Mouse (Mus musculus) spleen, adult 2 months (tissue): ENCODE results near the gene C1ql4.

Source experiments
- CTCF ChIP-seq: fragments of 200-500 bp; IDR thresholded peaks from 2 replicates; pipeline ENCODE4 v1.5.1; 2011; ENCODE audit warnings: mild to moderate bottlenecking, inconsistent platforms; ENCODE audit not compliant: insufficient read depth, insufficient read length, insufficient replicate concordance; ENCODE audit errors: extremely low read depth
- POLR2A ChIP-seq: fragments of 200-500 bp; IDR thresholded peaks from 2 replicates; pipeline ENCODE4 v1.6.1; 2011; ENCODE audit warnings: low read depth, low read length, inconsistent platforms

DNA sequence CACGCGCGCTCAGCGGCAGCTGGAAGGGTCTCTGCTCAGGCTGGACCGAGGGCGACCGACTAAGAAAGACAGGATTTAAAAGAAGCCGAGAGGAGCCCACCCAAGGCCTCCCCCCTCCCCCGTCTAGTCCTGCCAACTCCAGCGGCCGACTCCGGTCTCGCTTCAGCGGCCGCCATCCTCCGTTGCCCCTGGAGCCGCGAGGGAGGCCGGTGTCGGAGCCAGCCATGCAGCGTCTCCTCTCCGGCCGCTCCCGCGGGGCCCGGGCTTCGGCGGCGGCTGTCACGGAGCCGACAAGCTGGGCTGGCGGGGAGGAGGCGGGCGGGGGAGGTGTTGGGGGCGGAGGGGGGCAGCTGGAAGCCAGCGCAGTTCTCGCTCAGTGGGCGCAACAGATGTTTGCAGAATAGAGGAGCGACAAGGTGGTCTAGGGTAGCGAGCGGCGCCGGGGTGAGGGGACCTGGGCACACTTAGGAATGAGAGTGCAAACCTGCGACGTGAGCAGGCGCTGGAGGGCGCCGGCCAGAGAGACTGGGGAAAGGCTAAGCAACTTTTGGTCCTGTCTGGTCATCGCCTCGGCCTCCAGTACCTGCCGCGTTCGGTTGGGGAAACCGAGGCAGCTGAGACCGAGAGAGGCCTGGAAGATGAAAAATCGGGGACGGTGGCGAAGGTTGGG, 9.3 kb upstream of the C1ql4 start:
- TF ChIP-seq CTCF (no peak), POLR2A (no peak)
